Mouse (Mus musculus) bone marrow macrophage, adult 2 months (primary cell): ENCODE data around the gene Tle2. TPM values are rescaled to one million over a fixed set of nuclear protein-coding genes. Genes with fewer than 3 reads are reported as not detected.
A peak's percentile ranks its signal among the peaks of the same experiment; 100 is the strongest.

ENCODE experiments used
- H3K27ac ChIP-seq: 2 replicates; pipeline ENCODE4 v1.5.1; 2012; ENCODE audit warnings: low read depth, low read length; ENCODE audit not compliant: insufficient read depth
- H3K4me1 ChIP-seq: 2 replicates; pipeline ENCODE4 v1.6.1; 2012; ENCODE audit warnings: low read length; ENCODE audit not compliant: control insufficient read depth, insufficient read depth
- H3K4me3 ChIP-seq: 2 replicates; pipeline ENCODE4 v1.5.1; 2012; ENCODE audit warnings: mild to moderate bottlenecking, low read length, moderate library complexity; ENCODE audit not compliant: insufficient read depth
- CTCF ChIP-seq: IDR thresholded peaks from 2 replicates; pipeline ENCODE4 v1.5.1; 2012; ENCODE audit warnings: low read depth, mild to moderate bottlenecking, low read length, moderate library complexity
- POLR2A ChIP-seq: IDR thresholded peaks from 2 replicates; pipeline ENCODE4 v1.6.1; 2012; ENCODE audit warnings: mild to moderate bottlenecking, low read depth, low read length, borderline replicate concordance
- polyA plus RNA-seq: library from polyadenylated mRNA; stranded (reverse); fragments of >200 nt; gene quantifications from 2 replicates; pipeline ENCODE4 v1.2.4, GENCODE M21; 2012; ENCODE audit not compliant: missing spikeins, insufficient read depth, insufficient read length

The Tle2 gene
- polyA plus RNA-seq, 1 experiment = 17.9 TPM

DNA sequence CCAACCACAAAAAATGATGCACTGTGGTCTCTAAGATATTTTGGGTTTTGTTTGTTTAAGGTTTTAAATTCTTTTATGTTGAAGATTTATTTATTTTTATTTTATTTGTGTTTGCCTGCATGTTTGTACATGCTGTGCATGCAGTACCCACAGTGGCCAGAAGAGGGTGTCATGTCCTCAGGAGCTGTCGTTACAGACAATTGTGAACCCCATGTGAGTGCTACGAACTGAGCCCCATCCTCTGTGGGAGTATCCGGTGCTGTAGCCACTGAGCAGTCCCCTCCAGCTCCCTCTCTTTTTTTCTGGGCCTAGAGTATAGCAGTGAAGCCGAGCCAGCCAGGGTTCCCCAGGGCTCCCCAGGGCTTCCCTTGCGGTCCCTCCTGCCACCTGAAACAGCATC, 21.1 kb upstream of the Tle2 start:
- TF ChIP-seq CTCF (peak; percentile 49), POLR2A (no peak)
- H3K4me3 ChIP-seq = no peak overlapping the region
- no peak overlapping the region for H3K27ac ChIP-seq
- H3K4me1 ChIP-seq = no peaks in the 10 kb centered on the region

DNA sequence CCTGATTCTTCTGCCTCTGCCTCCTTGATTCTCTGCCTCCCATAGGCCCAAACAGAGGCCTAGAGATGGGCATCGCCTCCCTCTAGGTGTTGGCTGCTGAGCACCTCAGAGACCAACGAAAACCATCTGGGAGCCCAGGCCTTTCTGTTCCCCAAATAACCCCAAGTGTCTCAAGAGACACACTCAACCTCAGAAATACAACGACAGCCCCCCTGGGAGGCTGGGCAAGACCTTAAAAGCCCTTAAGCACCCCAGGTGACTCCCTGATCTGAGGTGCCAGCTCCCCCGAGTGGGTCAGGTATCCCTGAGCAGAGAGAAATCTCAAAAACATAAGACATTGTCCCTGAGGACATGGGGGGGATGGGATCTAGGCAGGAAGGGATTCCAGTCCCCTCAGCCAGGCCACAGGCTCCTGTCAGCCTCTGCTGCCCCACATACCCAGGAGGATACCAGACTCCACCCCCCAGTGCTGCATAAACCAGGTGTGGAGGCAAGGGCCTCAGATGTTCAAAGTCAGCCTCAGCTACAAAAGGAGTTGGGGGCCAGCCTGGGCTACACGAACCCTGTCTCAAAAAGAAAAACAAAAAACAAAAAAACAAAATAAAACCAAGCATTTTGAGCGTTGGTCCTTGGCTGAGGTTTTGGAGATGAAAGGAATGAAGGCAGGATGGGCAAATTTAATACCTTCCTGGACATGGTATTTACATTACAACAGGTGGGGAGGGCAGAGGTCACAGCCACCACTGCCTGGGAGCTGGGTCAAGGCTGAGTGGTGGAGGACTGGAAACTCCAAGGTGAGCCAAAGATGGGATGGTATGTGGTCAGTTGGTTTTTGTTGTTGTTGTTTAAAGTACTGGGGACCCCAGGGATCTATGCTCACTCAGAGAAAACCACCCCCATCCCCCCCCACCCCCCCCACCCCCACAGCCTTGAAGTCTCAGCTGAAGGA, 20.3 kb upstream of the Tle2 start:
- H3K27ac ChIP-seq = no peak overlapping the region
- TF ChIP-seq POLR2A (no peak), CTCF (no peak)
- H3K4me3 ChIP-seq = no peak overlapping the region
- no peaks in the 10 kb centered on the region; the same call in 1 of the 2 replicates for H3K4me1 ChIP-seq

DNA sequence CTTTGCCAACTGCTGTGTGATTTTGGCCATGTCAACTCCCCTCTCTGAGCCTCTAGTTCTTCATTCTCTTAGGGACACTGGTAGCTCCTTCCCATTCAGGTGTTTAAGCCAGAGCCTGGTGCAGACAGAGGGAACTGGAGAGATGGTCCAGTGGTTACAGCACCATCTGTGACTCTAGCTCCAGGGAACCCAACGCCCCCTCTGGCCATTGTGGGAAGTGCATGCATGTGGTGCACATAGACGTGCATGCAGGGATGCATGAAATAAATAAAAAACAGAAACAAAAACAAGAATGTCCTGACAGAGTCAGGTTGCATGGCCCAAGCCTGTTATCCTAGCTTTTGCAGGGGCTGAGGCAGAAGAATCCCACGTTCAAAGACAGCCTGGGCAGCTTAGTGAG, 18.1 kb upstream of the Tle2 start:
- Histone ChIP-seq H3K27ac (no peak overlapping the region), H3K4me3 (no peak overlapping the region), H3K4me1 (peaks cover 2% of the 10 kb centered on the region)
- TF ChIP-seq CTCF = 0 out of 2 replicates have a peak, but pooled peaks have one; percentile 26
- no peak for TF ChIP-seq POLR2A

DNA sequence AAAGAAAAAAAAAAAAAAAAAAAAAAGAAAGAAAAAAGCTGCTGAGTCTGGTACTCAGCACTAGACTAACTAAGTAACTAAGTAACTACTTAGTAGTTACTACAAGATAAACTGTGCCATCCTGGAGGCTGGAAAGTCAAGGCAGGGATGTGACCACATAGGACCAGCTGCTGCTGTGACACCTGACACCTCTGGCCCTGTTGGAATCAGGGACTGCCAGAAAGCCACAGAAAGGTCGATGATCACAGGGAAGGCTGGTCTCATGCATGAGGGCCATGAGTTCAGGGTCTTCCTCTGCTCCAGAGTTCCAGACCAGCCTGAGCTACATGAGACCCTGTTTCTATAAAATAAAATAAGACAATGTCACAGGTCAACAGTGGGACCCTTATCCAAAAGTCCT, 16.9 kb upstream of the Tle2 start:
- no peak for TF ChIP-seq CTCF
- no peak for TF ChIP-seq POLR2A
- Histone ChIP-seq H3K27ac (no peak overlapping the region), H3K4me1 (peaks cover 9% of the 10 kb centered on the region), H3K4me3 (no peak overlapping the region)

DNA sequence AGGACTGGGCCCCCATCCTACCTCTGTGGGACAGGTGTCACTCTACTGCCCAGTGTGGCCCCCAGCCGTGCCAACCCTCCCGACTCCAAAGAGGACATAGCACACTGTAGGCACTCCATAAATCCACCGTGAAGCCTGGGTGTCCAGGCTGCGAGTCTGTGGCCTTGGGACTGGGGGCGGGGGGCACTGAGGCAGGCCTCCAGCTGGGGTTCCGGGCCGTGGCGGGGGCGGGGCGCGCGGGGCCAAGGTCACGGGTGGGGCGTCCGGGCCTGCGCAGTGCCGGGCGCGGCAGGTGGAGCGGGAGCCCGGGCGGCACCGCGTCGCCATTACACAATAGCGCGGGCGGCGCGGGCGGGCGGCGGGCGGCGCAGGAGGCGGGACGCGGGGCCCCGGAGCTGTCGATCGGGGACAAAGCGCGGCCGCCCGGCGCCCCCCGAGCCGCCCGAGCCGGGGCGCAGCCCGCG, 15.2 kb upstream of the Tle2 start, which contains the start of gene Aes:
Gene Aes (plus strand): TSS at position 326 of the 464 bp plus-strand sequence.
- Histone ChIP-seq H3K4me1 (peaks cover 11% of the 10 kb centered on the region), H3K4me3 (peak within 1 kb of the TSS; percentile 87), H3K27ac (peak within 1 kb of the TSS; percentile 73)
- TF ChIP-seq POLR2A = no peak
- no peak for TF ChIP-seq CTCF

DNA sequence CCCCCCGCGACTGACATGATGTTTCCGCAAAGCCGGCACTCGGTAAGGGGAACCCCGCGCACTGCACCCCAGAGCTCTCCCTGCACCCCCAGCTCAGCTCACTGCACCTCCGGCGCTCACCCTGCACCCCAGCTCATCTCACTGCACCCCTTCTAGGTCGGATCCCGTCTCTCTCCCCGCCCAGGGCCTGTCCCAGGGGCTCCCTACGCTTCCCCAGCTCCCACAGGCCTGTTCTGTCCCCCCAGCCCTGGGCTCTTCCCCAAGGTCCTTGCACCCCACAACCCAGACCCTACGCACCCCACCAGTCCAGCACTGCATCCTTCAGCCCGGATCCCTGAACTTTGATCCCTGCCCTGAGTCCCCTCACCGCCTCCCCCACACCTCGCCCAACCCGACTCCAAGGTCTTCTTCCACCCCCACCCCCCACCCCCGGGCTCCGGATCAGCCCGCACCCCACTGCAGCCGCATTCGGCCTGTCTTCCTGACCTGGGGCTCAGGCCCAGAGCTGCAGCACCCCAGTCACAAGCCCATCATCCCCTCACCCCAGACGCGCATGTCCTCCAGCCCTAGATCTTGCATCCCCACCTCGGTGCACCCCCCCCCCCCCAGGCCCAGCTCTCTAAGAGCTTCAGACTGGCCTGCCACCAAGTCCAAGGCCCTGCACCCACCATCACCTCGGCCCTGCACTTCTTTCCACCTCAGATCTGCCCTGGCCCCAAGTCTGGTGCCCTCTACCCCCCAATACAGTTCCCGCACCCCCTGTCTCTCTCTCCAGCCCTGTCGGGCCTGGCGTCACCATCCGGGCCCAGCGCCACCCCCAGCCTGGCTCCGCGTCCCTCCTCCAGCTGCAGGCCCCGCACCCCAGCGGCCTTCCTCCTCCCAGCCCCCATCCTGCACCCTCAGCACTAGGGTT, 14.5 kb upstream of the Tle2 start:
- Histone ChIP-seq H3K4me1 (peaks cover 11% of the 10 kb centered on the region), H3K27ac (peak overlapping the region; percentile 73), H3K4me3 (peak overlapping the region; percentile 87)
- TF ChIP-seq POLR2A = no peak
- no peak for TF ChIP-seq CTCF

DNA sequence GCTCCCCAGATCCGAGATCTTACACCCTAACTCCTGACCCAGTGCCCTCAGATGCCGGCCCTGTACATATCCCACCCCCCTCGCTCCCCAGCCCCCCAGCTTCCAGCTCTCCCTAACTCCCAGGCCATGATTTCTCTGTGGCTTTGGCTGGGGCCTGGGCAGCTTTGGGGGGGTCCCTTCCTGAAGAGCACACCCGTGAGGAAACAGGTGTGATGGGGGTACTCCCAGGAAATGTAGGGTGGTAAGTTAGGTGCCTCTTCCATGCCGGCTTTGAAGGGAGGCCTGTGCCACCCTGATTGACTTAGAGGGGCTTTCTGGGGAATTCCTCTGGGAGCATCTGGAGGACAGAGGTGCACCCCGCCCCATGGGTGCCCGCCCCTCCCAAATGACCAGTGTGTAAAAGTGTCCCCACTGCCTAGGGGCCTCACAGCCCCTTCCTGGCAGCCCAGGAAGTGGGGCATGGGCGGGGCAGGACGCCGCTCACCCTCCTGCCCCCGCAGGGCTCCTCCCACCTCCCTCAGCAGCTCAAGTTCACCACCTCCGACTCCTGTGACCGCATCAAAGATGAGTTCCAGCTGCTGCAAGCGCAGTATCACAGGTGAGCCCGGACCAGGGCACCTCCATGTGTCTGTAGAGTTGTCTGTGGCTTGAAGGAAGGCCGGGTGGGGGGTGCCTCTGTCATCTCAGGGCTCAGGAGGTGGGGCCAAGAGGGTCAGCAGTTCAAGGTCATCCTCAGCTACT, 13.5 kb upstream of the Tle2 start:
- Histone ChIP-seq H3K4me3 (peak overlapping the region; percentile 87), H3K4me1 (peaks cover 11% of the 10 kb centered on the region), H3K27ac (peak overlapping the region; percentile 73; the same call in 1 of the 2 replicates)
- TF ChIP-seq CTCF (no peak), POLR2A (no peak)

DNA sequence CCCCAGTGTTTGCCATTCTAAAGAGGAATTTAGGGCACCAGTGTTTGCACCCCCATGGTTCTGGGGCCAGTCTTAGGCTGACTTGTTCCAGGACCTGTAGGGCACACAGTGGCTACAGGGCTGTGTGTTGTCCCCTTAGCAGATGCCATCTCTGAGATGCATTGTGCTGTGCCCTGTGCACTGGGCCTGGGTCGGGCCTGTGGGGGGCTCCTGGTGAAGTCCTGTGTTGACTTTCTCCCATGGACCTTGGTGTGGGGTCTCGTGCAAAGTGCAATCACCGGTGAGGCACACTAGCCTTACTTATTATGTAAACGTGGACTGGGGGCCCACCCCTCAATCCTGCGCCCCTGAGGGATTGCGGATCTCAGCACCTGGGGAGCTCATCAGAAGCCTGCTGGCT, 11.9 kb upstream of the Tle2 start:
- no peak for TF ChIP-seq POLR2A
- no peak for TF ChIP-seq CTCF
- Histone ChIP-seq H3K27ac (no peak overlapping the region), H3K4me1 (peaks cover 11% of the 10 kb centered on the region), H3K4me3 (no peak overlapping the region)

DNA sequence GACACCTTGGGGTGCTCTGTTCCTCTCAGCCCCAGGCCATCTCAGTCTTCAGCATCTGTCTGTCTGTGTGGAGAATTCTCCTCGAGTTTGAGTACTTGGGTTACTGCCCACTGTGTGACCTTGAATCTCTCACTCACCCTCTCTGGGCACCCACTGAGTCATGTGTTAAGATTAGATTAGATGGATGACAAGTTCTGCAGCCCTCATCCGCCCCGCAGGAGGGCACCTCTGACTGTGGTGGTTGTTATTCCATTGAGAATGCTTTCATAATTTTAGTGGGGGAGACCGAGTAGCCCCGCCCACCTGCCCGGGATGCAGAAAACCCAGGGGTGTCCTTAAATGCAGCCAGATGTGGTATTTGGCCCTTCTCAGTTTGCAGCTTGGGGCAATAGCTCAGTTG, 10.9 kb upstream of the Tle2 start:
- TF ChIP-seq CTCF (no peak), POLR2A (no peak)
- Histone ChIP-seq H3K27ac (no peak overlapping the region), H3K4me1 (peaks cover 11% of the 10 kb centered on the region)

More for the DNA sequence above, 10.9 kb upstream of the Tle2 start:
- no peak overlapping the region for H3K4me3 ChIP-seq
